Comparison of ENCODE assay signal across 10 mouse cellular contexts in the genomic region with DNA sequence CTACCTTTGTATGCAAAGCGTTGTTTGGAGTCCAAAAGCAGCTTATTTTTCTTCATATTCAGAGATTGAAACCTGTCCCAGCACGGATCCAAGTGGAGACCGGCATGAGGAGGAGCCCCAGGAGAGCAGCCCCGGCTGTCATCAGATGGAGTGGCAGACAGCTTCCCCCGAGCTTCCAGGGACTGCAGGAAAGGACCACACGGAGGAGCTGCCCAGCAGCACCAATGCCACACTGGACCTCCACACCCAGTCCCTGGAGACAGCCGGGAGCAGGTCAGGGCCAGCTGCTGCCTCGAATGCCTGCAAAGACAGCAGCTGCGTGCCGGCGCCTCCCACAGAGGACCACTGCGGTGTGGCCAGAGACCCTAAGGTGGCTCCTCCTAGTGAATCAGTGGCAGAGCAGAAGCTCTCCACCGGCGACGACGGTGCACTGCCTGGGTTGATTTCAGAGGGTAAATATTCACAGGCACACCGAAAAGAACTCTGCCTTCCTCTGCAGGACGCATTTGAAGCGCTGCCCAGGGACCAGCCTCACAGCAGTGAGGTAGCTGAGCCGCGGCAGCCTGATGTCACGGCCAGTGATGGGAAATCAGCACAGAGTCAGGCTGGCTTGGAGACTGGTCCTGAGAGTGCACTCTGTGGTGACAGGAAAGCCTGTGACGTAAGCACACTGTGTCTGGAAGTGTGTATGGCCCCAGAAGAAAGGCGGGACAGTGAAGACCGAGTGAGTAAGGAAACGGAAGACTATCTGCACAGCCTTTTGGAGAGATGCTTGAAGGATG. TPM values are rescaled to one million over a fixed set of nuclear protein-coding genes. Genes with fewer than 3 reads are reported as not detected.
DNase-seq lines count a peak whose midpoint lies in the region; ATAC-seq and TF ChIP-seq lines count a peak whose summit lies in the region.
"Had no signal": no experiment of that assay in that cellular context is flagged by ENCODE, and none has a peak within 500 bp of the region (broad histone marks: within the 10 kb centered on the region; RNA-seq: fewer than 3 reads in every experiment).

No protein-coding gene starts in this region.

- H3K9me3 ChIP-seq in limb, embryonic 11.5 days (ENCODE audit: control insufficient read depth, low read length): no peaks in the 10 kb centered on the region
- H3K9me3 ChIP-seq in limb, embryonic 10.5 days (replicated peaks): no peaks in the 10 kb centered on the region
- H3K9me3 ChIP-seq in hindbrain, embryonic 16.5 days (ENCODE audit: control insufficient read depth, low read length): no peaks in the 10 kb centered on the region
- no peaks in the 10 kb centered on the region for H3K9me3 ChIP-seq in stomach, postnatal 0 days (ENCODE audit: control insufficient read depth, low read length)
- H3K9me3 ChIP-seq: lung, embryonic 15.5 days had no signal

- WGBS in limb, embryonic 11.5 days: 60% methylated on average over 26 of the region's 26 CpGs
- 62% methylated on average over 26 of the region's 26 CpGs for WGBS in limb, embryonic 10.5 days
- 46% methylated on average over 26 of the region's 26 CpGs for WGBS in hindbrain, embryonic 16.5 days
- WGBS in stomach, postnatal 0 days: 64% methylated on average over 26 of the region's 26 CpGs

- H3K9ac ChIP-seq in limb, embryonic 11.5 days (ENCODE audit: low read length): 0 out of 2 replicates have a peak overlapping the region, but pooled peaks have one; percentile 24
- H3K9ac ChIP-seq in hindbrain, embryonic 16.5 days (ENCODE audit: low read depth, low read length): no peak overlapping the region
- H3K9ac ChIP-seq in stomach, postnatal 0 days (ENCODE audit: low read length): no peak overlapping the region
- H3K9ac ChIP-seq: lung, embryonic 15.5 days had no signal

- H3K36me3 ChIP-seq in limb, embryonic 11.5 days (ENCODE audit: control insufficient read depth, insufficient read depth, low read length): no peaks in the 10 kb centered on the region
- peaks cover 19% of the 10 kb centered on the region for H3K36me3 ChIP-seq in limb, embryonic 10.5 days
- H3K36me3 ChIP-seq in hindbrain, embryonic 16.5 days (ENCODE audit: control insufficient read depth, insufficient read depth, low read length): peaks cover 5% of the 10 kb centered on the region; the same call in 1 of the 2 replicates
- H3K36me3 ChIP-seq in stomach, postnatal 0 days (ENCODE audit: control insufficient read depth, insufficient read depth, low read length): no peaks in the 10 kb centered on the region

- DNase-seq in gastrocnemius, adult 2 months: no peak
- no peak for DNase-seq in gastrocnemius, postnatal 10 days
- DNase-seq in limb, embryonic 11.5 days (ENCODE audit: low spot score): no peak
- DNase-seq in limb, embryonic 10.5 days (ENCODE audit: low spot score): no peak
- peak; percentile 69 for DNase-seq in cerebellum, adult 18-20 months
- DNase-seq in stomach, postnatal 0 days (ENCODE audit: low spot score): no peak
- no peak for DNase-seq in layer of hippocampus, adult 2 months (ENCODE audit: low spot score in 2 of 2)
- DNase-seq: heart, postnatal 14 days had no signal

- no peak for TF ChIP-seq EP300 in stomach, postnatal 0 days (optimal IDR thresholded peaks at IDR 0.05)

- no peak for TF ChIP-seq CTCF in gastrocnemius, adult 2 months (IDR thresholded peaks at IDR 0.05)
- no peak for TF ChIP-seq CTCF in stomach, postnatal 0 days (IDR thresholded peaks at IDR 0.05; ENCODE audit: low read depth)
- TF ChIP-seq CTCF in layer of hippocampus, adult 2 months (conservative IDR thresholded peaks at IDR 0.05): no peak

- H3K27me3 ChIP-seq in limb, embryonic 11.5 days (ENCODE audit: control insufficient read depth, insufficient read depth, low read length): no peaks in the 10 kb centered on the region
- no peaks in the 10 kb centered on the region for H3K27me3 ChIP-seq in limb, embryonic 10.5 days (ENCODE audit: low read depth, poor library complexity, severe bottlenecking)
- H3K27me3 ChIP-seq in hindbrain, embryonic 16.5 days (replicated peaks; ENCODE audit: control insufficient read depth, insufficient read depth, low read length): no peaks in the 10 kb centered on the region
- no peaks in the 10 kb centered on the region for H3K27me3 ChIP-seq in stomach, postnatal 0 days (ENCODE audit: control insufficient read depth, insufficient read depth, low read length)
- H3K27me3 ChIP-seq: lung, embryonic 15.5 days had no signal

- no peak overlapping the region for H3K4me3 ChIP-seq in gastrocnemius, adult 2 months
- H3K4me3 ChIP-seq in limb, embryonic 11.5 days (ENCODE audit: low read depth, low read length): no peak overlapping the region
- no peak overlapping the region for H3K4me3 ChIP-seq in limb, embryonic 10.5 days
- H3K4me3 ChIP-seq in hindbrain, embryonic 16.5 days (ENCODE audit: low read length): no peak overlapping the region
- no peak overlapping the region for H3K4me3 ChIP-seq in stomach, postnatal 0 days (ENCODE audit: low read depth, low read length)
- H3K4me3 ChIP-seq in layer of hippocampus, adult 2 months: no peak overlapping the region
- H3K4me3 ChIP-seq: lung, embryonic 15.5 days had no signal

- peak overlapping the region; percentile 32; the same call in 1 of the 2 replicates for H3K27ac ChIP-seq in gastrocnemius, adult 2 months
- no peak overlapping the region for H3K27ac ChIP-seq in limb, embryonic 11.5 days (replicated peaks; ENCODE audit: low read depth, low read length)
- H3K27ac ChIP-seq in limb, embryonic 10.5 days: no peak overlapping the region
- H3K27ac ChIP-seq in hindbrain, embryonic 16.5 days (ENCODE audit: low read depth, low read length): no peak overlapping the region
- no peak overlapping the region for H3K27ac ChIP-seq in stomach, postnatal 0 days (replicated peaks)
- no peak overlapping the region for H3K27ac ChIP-seq in layer of hippocampus, adult 2 months
- H3K27ac ChIP-seq: lung, embryonic 15.5 days had no signal

- H3K4me2 ChIP-seq in limb, embryonic 11.5 days (ENCODE audit: low read depth, severe bottlenecking): no peak overlapping the region
- H3K4me2 ChIP-seq in hindbrain, embryonic 16.5 days (ENCODE audit: low read length): no peak overlapping the region
- no peak overlapping the region for H3K4me2 ChIP-seq in stomach, postnatal 0 days (replicated peaks; ENCODE audit: low read depth)
- H3K4me2 ChIP-seq: lung, embryonic 15.5 days had no signal

- peaks cover 3% of the 10 kb centered on the region; the same call in 1 of the 2 replicates for H3K4me1 ChIP-seq in limb, embryonic 11.5 days (ENCODE audit: control insufficient read depth, insufficient read depth, low read length)
- H3K4me1 ChIP-seq in limb, embryonic 10.5 days: 0 out of 2 replicates have a peak, but pooled peaks cover 5% of the 10 kb centered on the region
- H3K4me1 ChIP-seq in hindbrain, embryonic 16.5 days (ENCODE audit: control insufficient read depth, insufficient read depth, low read depth, low read length): no peaks in the 10 kb centered on the region; the same call in 1 of the 2 replicates
- H3K4me1 ChIP-seq in stomach, postnatal 0 days (replicated peaks; ENCODE audit: control insufficient read depth, insufficient read depth): no peaks in the 10 kb centered on the region
- H3K4me1 ChIP-seq: lung, embryonic 15.5 days had no signal

- ATAC-seq in limb, embryonic 11.5 days (ENCODE audit: insufficient number of reproducible peaks, low FRiP score, low TSS enrichment, low read depth): no peak
- peak; percentile 30; the same call in 1 of the 2 replicates for ATAC-seq in hindbrain, embryonic 16.5 days
- ATAC-seq in stomach, postnatal 0 days (ENCODE audit: low FRiP score, low TSS enrichment): no peak

- intact Hi-C loops in gastrocnemius, adult 2 months (cut with DNase I): no loop called here

RNA-seq across cellular contexts. Expression of gene Sccpdh, which starts 58.1 kb away (rescaled TPM):
- total RNA-seq in gastrocnemius, adult 2 months (2021): 10 to 100 TPM; 31.8 to 38.3 TPM
- 10 to 100 TPM; 58.7 to 59.7 TPM for total RNA-seq in gastrocnemius, postnatal 10 days (2021)
- polyA plus RNA-seq in limb, embryonic 11.5 days (2014; fragmentation: Nextera tagmentation; extraction: Ambion mirVana): 81.6 and 85.6 TPM in 2 replicates
- polyA plus RNA-seq in limb, embryonic 10.5 days (2016; fragmentation: Nextera tagmentation; extraction: Ambion mirVana): 67.4 and 75.2 TPM in 2 replicates
- polyA plus RNA-seq in hindbrain, embryonic 16.5 days (2015; fragmentation: Nextera tagmentation; extraction: Ambion mirVana): 177 and 191 TPM in 2 replicates
- 39.0 and 41.3 TPM in 2 replicates for polyA plus RNA-seq in stomach, postnatal 0 days (2015; fragmentation: Nextera tagmentation; extraction: Ambion mirVana)
- total RNA-seq in layer of hippocampus, adult 2 months (2021): 10 to 100 TPM; 54.6 to 56.1 TPM

Comparison
In these comparisons a context has a peak if more than half of its experiments do, and no peak if none do; other contexts are left out.
1. DNase-seq: peak in cerebellum, adult 18-20 months (2 of 2); none in gastrocnemius, adult 2 months (single experiment), gastrocnemius, postnatal 10 days (single experiment), limb, embryonic 11.5 days (single experiment), limb, embryonic 10.5 days (single experiment), stomach, postnatal 0 days (single experiment) and layer of hippocampus, adult 2 months (0 of 2).